16 mouse cellular contexts compared by ENCODE assay signal in genomic region chr8:12492461-12492860, GRCm38 (mm10).
DNase-seq lines count a peak whose midpoint lies in the region; ATAC-seq and TF ChIP-seq lines count a peak whose summit lies in the region.
"Had no signal": no experiment of that assay in that cellular context is flagged by ENCODE, and none has a peak within 500 bp of the region (broad histone marks: within the 10 kb centered on the region; RNA-seq: fewer than 3 reads in every experiment).

No protein-coding gene starts in this region.

- WGBS in forebrain, embryonic 16.5 days = 84% methylated on average over 2 of the region's 2 CpGs
- 71% methylated on average over 2 of the region's 2 CpGs for WGBS in forebrain, embryonic 14.5 days
- 43% methylated on average over 2 of the region's 2 CpGs for WGBS in kidney, adult 2 months
- 66% methylated on average over 2 of the region's 2 CpGs for WGBS in kidney, embryonic 16.5 days

- 0 out of 2 replicates have a peak, but pooled peaks have one; percentile 18 for ATAC-seq in forebrain, embryonic 16.5 days
- ATAC-seq in forebrain, embryonic 14.5 days = no peak
- no peak; the same call in 1 of the 2 replicates for ATAC-seq in kidney, embryonic 16.5 days (ENCODE audit: low FRiP score, low TSS enrichment)
- ATAC-seq: activated CD4-positive, CD25-positive, alpha-beta regulatory T cell, adult 4 months; forebrain, postnatal 0 days; hindbrain, embryonic 16.5 days had no signal

- TF ChIP-seq CTCF in kidney, adult 2 months (conservative IDR thresholded peaks at IDR 0.05; ENCODE audit: insufficient read depth, insufficient read length, low read depth, low read length) = no peak

- no peaks in the 10 kb centered on the region for H3K36me3 ChIP-seq in forebrain, embryonic 16.5 days (ENCODE audit: control insufficient read depth, insufficient read depth)
- no peaks in the 10 kb centered on the region for H3K36me3 ChIP-seq in forebrain, embryonic 14.5 days (ENCODE audit: control insufficient read depth, insufficient read depth, low read length)
- H3K36me3 ChIP-seq in kidney, adult 2 months (ENCODE audit: control insufficient read depth, insufficient read depth, low read length) = no peaks in the 10 kb centered on the region
- H3K36me3 ChIP-seq in kidney, embryonic 16.5 days (ENCODE audit: insufficient read depth, low read length) = no peaks in the 10 kb centered on the region
- H3K36me3 ChIP-seq: embryonic facial prominence, embryonic 10.5 days; heart, embryonic 12.5 days had no signal

- no peaks in the 10 kb centered on the region for H3K27me3 ChIP-seq in forebrain, embryonic 16.5 days (replicated peaks; ENCODE audit: control insufficient read depth, insufficient read depth, low read length)
- H3K27me3 ChIP-seq in forebrain, embryonic 14.5 days (replicated peaks; ENCODE audit: control insufficient read depth, insufficient read depth, low read length) = 0 out of 2 replicates have a peak, but pooled peaks cover 3% of the 10 kb centered on the region
- no peaks in the 10 kb centered on the region for H3K27me3 ChIP-seq in kidney, adult 2 months (replicated peaks; ENCODE audit: control insufficient read depth, insufficient read depth, low read length)
- peaks cover 13% of the 10 kb centered on the region for H3K27me3 ChIP-seq in kidney, embryonic 16.5 days (ENCODE audit: insufficient read depth, low read length)

- TF ChIP-seq POLR2A in kidney, adult 2 months (IDR thresholded peaks at IDR 0.05; ENCODE audit: low read depth, low read length) = no peak

- no peak overlapping the region for H3K27ac ChIP-seq in forebrain, embryonic 16.5 days (ENCODE audit: low read length)
- H3K27ac ChIP-seq in forebrain, embryonic 14.5 days (ENCODE audit: low read depth, low read length) = no peak overlapping the region
- H3K27ac ChIP-seq in kidney, adult 2 months (ENCODE audit: insufficient read depth, low read depth, low read length) = no peak overlapping the region
- H3K27ac ChIP-seq in kidney, embryonic 16.5 days (ENCODE audit: low read length) = no peak overlapping the region
- H3K27ac ChIP-seq: embryonic facial prominence, embryonic 10.5 days had no signal

- peaks cover 4% of the 10 kb centered on the region for H3K4me1 ChIP-seq in forebrain, embryonic 16.5 days (replicated peaks; ENCODE audit: control insufficient read depth, insufficient read depth, low read length)
- H3K4me1 ChIP-seq in forebrain, embryonic 14.5 days (ENCODE audit: control insufficient read depth, insufficient read depth, low read length) = peaks cover under 1% of the 10 kb centered on the region
- no peaks in the 10 kb centered on the region for H3K4me1 ChIP-seq in kidney, adult 2 months (ENCODE audit: control insufficient read depth, insufficient read depth, low read length)
- H3K4me1 ChIP-seq in kidney, embryonic 16.5 days (ENCODE audit: insufficient read depth, low read length) = peaks cover 4% of the 10 kb centered on the region

- no peak overlapping the region for H3K4me3 ChIP-seq in forebrain, embryonic 16.5 days (replicated peaks; ENCODE audit: low read length)
- no peak overlapping the region for H3K4me3 ChIP-seq in forebrain, embryonic 14.5 days (ENCODE audit: low read depth, low read length)
- H3K4me3 ChIP-seq in kidney, adult 2 months (ENCODE audit: insufficient read depth, low read depth, low read length) = no peak overlapping the region
- H3K4me3 ChIP-seq in kidney, embryonic 16.5 days (ENCODE audit: low read length) = no peak overlapping the region
- H3K4me3 ChIP-seq: embryonic facial prominence, embryonic 10.5 days; heart, embryonic 12.5 days had no signal

- H3K9ac ChIP-seq in forebrain, embryonic 16.5 days (replicated peaks; ENCODE audit: low read depth, low read length) = no peak overlapping the region
- H3K9ac ChIP-seq in forebrain, embryonic 14.5 days (ENCODE audit: low read length) = no peak overlapping the region
- no peak overlapping the region for H3K9ac ChIP-seq in kidney, embryonic 16.5 days (replicated peaks; ENCODE audit: low read length)
- H3K9ac ChIP-seq: forebrain, postnatal 0 days; heart, embryonic 12.5 days had no signal

- no peaks in the 10 kb centered on the region for H3K9me3 ChIP-seq in forebrain, embryonic 16.5 days (ENCODE audit: control insufficient read depth, low read length)
- H3K9me3 ChIP-seq in forebrain, embryonic 14.5 days (replicated peaks; ENCODE audit: control insufficient read depth, low read length) = no peaks in the 10 kb centered on the region
- no peaks in the 10 kb centered on the region for H3K9me3 ChIP-seq in kidney, embryonic 16.5 days (ENCODE audit: low read length)
- H3K9me3 ChIP-seq: embryonic facial prominence, embryonic 10.5 days; heart, embryonic 12.5 days had no signal

- no peak overlapping the region for H3K4me2 ChIP-seq in forebrain, embryonic 16.5 days (ENCODE audit: low read length)
- no peak overlapping the region for H3K4me2 ChIP-seq in forebrain, embryonic 14.5 days (ENCODE audit: low read length)
- no peak overlapping the region for H3K4me2 ChIP-seq in kidney, embryonic 16.5 days (replicated peaks; ENCODE audit: low read depth, low read length)
- H3K4me2 ChIP-seq: heart, embryonic 12.5 days had no signal

- DNase-seq in forebrain, embryonic 14.5 days (ENCODE audit: low spot score) = no peak
- DNase-seq in kidney, adult 2 months = peak; percentile 69
- peak; percentile 51 for DNase-seq in kidney, postnatal 14 days
- DNase-seq in lung, postnatal 10 days = no peak
- no peak for DNase-seq in cerebellum, postnatal 25 days
- DNase-seq: adrenal gland, postnatal 25 days; cerebellum, adult 18-20 months; cerebellum, adult 9-11 months; forebrain, postnatal 0 days; gastrocnemius, postnatal 14 days had no signal

Comparison
In these comparisons a context has a peak if more than half of its experiments do, and no peak if none do; other contexts are left out.
1. DNase-seq: peak in kidney, adult 2 months (single experiment) and kidney, postnatal 14 days (single experiment); none in forebrain, embryonic 14.5 days (single experiment), lung, postnatal 10 days (single experiment) and cerebellum, postnatal 25 days (0 of 2).